Mouse (Mus musculus): ENCODE results near the gene Ccdc24.

Ccdc24 gene

GRCm38 (mm10) chr4:117828572-117829145 lies 43.7 kb downstream of the Ccdc24 start:
- no peak for DNase-seq

- DNase-seq = no peak
These were observed 54.3 kb downstream of the Ccdc24 start for GRCm38 (mm10) chr4:117818032-117818431.

GRCm38 (mm10) chr4:117816776-117817175 lies 55.6 kb downstream of the Ccdc24 start:
- DNase-seq = no peak

Data from lung, postnatal 4 days (tissue).